ENCODE assay signal across 8 mouse cellular contexts in the genomic region with DNA sequence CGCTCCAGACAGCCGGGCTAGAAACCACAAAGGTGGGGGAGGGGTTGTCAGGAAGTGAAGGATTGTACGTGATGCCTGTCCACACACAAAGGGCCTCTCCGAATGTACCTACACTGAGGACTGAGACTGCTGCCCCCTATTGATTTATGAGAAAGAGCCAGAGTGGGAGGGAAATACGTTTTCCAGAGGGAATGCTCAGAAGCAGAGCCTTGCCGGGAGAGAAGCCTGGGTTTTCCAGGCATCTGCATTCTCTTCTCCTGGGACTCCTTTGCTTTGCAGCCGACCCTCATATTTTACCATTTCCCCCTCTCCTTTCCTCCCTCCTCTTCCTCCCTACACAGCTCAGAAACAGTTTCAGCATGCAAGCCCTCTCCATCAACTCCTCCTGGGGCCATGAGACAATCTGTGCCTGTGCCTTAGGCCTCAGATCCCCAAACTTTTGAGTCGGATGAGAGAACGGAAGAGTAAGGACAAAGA. TPM values are rescaled to one million over a fixed set of nuclear protein-coding genes. Genes with fewer than 3 reads are reported as not detected.
DNase-seq lines count a peak whose midpoint lies in the region; ATAC-seq lines count a peak whose summit lies in the region.

No protein-coding gene starts in this region.

- no peaks in the 10 kb centered on the region for H3K36me3 ChIP-seq in hindbrain, embryonic 11.5 days (ENCODE audit: control insufficient read depth, insufficient read depth, low read length)
- H3K36me3 ChIP-seq in hindbrain, embryonic 16.5 days (ENCODE audit: control insufficient read depth, insufficient read depth, low read length): no peaks in the 10 kb centered on the region
- no peaks in the 10 kb centered on the region for H3K36me3 ChIP-seq in limb, embryonic 10.5 days
- H3K36me3 ChIP-seq in neural tube, embryonic 11.5 days (ENCODE audit: control insufficient read depth, insufficient read depth, low read length): no peaks in the 10 kb centered on the region

- 0 out of 2 replicates have a peak overlapping the region, but pooled peaks have one; percentile 71 for H3K27ac ChIP-seq in hindbrain, embryonic 11.5 days (ENCODE audit: low read depth, low read length)
- H3K27ac ChIP-seq in hindbrain, embryonic 16.5 days (ENCODE audit: low read depth, low read length): no peak overlapping the region
- peak overlapping the region; percentile 88 for H3K27ac ChIP-seq in limb, embryonic 10.5 days
- peak overlapping the region; percentile 79 for H3K27ac ChIP-seq in neural tube, embryonic 11.5 days (ENCODE audit: low read depth, low read length)

- H3K9ac ChIP-seq in hindbrain, embryonic 11.5 days (ENCODE audit: low read depth, low read length): no peak overlapping the region; the same call in 1 of the 2 replicates
- H3K9ac ChIP-seq in hindbrain, embryonic 16.5 days (ENCODE audit: low read depth, low read length): no peak overlapping the region
- H3K9ac ChIP-seq in neural tube, embryonic 11.5 days (ENCODE audit: low read length): no peak overlapping the region; the same call in 1 of the 2 replicates

- H3K27me3 ChIP-seq in hindbrain, embryonic 11.5 days (ENCODE audit: control insufficient read depth, insufficient read depth, low read length): no peaks in the 10 kb centered on the region
- no peaks in the 10 kb centered on the region for H3K27me3 ChIP-seq in hindbrain, embryonic 16.5 days (replicated peaks; ENCODE audit: control insufficient read depth, insufficient read depth, low read length)
- 0 out of 2 replicates have a peak, but pooled peaks cover 16% of the 10 kb centered on the region for H3K27me3 ChIP-seq in limb, embryonic 10.5 days (ENCODE audit: low read depth, poor library complexity, severe bottlenecking)
- H3K27me3 ChIP-seq in neural tube, embryonic 11.5 days (ENCODE audit: control insufficient read depth, insufficient read depth, low read length): no peaks in the 10 kb centered on the region

- H3K9me3 ChIP-seq in hindbrain, embryonic 11.5 days (ENCODE audit: control insufficient read depth, low read length): no peaks in the 10 kb centered on the region
- H3K9me3 ChIP-seq in hindbrain, embryonic 16.5 days (ENCODE audit: control insufficient read depth, low read length): no peaks in the 10 kb centered on the region
- no peaks in the 10 kb centered on the region for H3K9me3 ChIP-seq in limb, embryonic 10.5 days (replicated peaks)
- H3K9me3 ChIP-seq in neural tube, embryonic 11.5 days (ENCODE audit: control insufficient read depth, low read length): no peaks in the 10 kb centered on the region

- intact Hi-C loops in gastrocnemius, postnatal 36 days (cut with DNase I): no loop called here

- H3K4me2 ChIP-seq in hindbrain, embryonic 11.5 days (replicated peaks; ENCODE audit: low read depth, low read length): peak overlapping the region; percentile 8
- no peak overlapping the region for H3K4me2 ChIP-seq in hindbrain, embryonic 16.5 days (ENCODE audit: low read length)
- H3K4me2 ChIP-seq in neural tube, embryonic 11.5 days (ENCODE audit: low read depth): peak overlapping the region; percentile 22; the same call in 1 of the 2 replicates

- H3K4me1 ChIP-seq in hindbrain, embryonic 11.5 days (replicated peaks; ENCODE audit: control insufficient read depth, insufficient read depth, low read length): no peaks in the 10 kb centered on the region
- H3K4me1 ChIP-seq in hindbrain, embryonic 16.5 days (ENCODE audit: control insufficient read depth, insufficient read depth, low read depth, low read length): no peaks in the 10 kb centered on the region; the same call in 1 of the 2 replicates
- H3K4me1 ChIP-seq in limb, embryonic 10.5 days: peaks cover 37% of the 10 kb centered on the region
- H3K4me1 ChIP-seq in neural tube, embryonic 11.5 days (ENCODE audit: control insufficient read depth, insufficient read depth, low read length): 0 out of 2 replicates have a peak, but pooled peaks cover 3% of the 10 kb centered on the region

- 28% methylated on average over 8 of the region's 9 CpGs for WGBS in hindbrain, embryonic 11.5 days
- 31% methylated on average over 9 of the region's 9 CpGs for WGBS in hindbrain, embryonic 16.5 days
- 20% methylated on average over 9 of the region's 9 CpGs for WGBS in limb, embryonic 10.5 days
- 21% methylated on average over 9 of the region's 9 CpGs for WGBS in neural tube, embryonic 11.5 days

- peak; percentile 71 for ATAC-seq in hindbrain, embryonic 11.5 days (ENCODE audit: low FRiP score)
- no peak; the same call in 1 of the 2 replicates for ATAC-seq in hindbrain, embryonic 16.5 days
- ATAC-seq in neural tube, embryonic 11.5 days (ENCODE audit: insufficient read depth, low FRiP score, low TSS enrichment): peak; percentile 78

- no peak overlapping the region for H3K4me3 ChIP-seq in hindbrain, embryonic 11.5 days (ENCODE audit: low read depth, low read length)
- H3K4me3 ChIP-seq in hindbrain, embryonic 16.5 days (ENCODE audit: low read length): no peak overlapping the region
- H3K4me3 ChIP-seq in limb, embryonic 10.5 days: peak overlapping the region; percentile 32
- no peak overlapping the region for H3K4me3 ChIP-seq in neural tube, embryonic 11.5 days (ENCODE audit: low read depth, low read length)

- peak; percentile 69 for DNase-seq in hindbrain, embryonic 11.5 days (ENCODE audit: low spot score)
- DNase-seq in embryo, embryonic 9.5 days (ENCODE audit: extremely low spot score): peak; percentile 61
- DNase-seq in limb, embryonic 10.5 days (ENCODE audit: low spot score): peak; percentile 50
- DNase-seq in neural tube, embryonic 11.5 days (ENCODE audit: low spot score): peak; percentile 63
- no peak for DNase-seq in ovary, postnatal 36 days (ENCODE audit: low spot score)
- no peak for DNase-seq in gastrocnemius, postnatal 36 days
- no peak for DNase-seq in layer of hippocampus, postnatal 25 days (ENCODE audit: extremely low spot score in 1 of 2, low spot score in 1 of 2)

RNA-seq across cellular contexts. Expression of a gene that starts 37.8 kb away (rescaled TPM):
- polyA plus RNA-seq in hindbrain, embryonic 11.5 days (2014; fragmentation: Nextera tagmentation; extraction: Ambion mirVana): 320 and 338 TPM in 2 replicates
- polyA plus RNA-seq in hindbrain, embryonic 16.5 days (2015; fragmentation: Nextera tagmentation; extraction: Ambion mirVana): 78.2 and 93.5 TPM in 2 replicates
- polyA plus RNA-seq in limb, embryonic 10.5 days (2016; fragmentation: Nextera tagmentation; extraction: Ambion mirVana): 1,000 and 1,116 TPM in 2 replicates
- 490 and 561 TPM in 2 replicates for polyA plus RNA-seq in neural tube, embryonic 11.5 days (2014; fragmentation: Nextera tagmentation; extraction: Ambion mirVana)
- 1 to 10 TPM; 7.9 to 9.2 TPM for total RNA-seq in gastrocnemius, postnatal 36 days (2021)
- total RNA-seq in layer of hippocampus, postnatal 25 days (2021): 1 to 10 TPM; 3.4 to 7.1 TPM

Comparison
In these comparisons a context has a peak if more than half of its experiments do, and no peak if none do; other contexts are left out.
1. DNase-seq: peak in hindbrain, embryonic 11.5 days (single experiment), embryo, embryonic 9.5 days (single experiment), limb, embryonic 10.5 days (single experiment) and neural tube, embryonic 11.5 days (single experiment); none in ovary, postnatal 36 days (single experiment), gastrocnemius, postnatal 36 days (0 of 2) and layer of hippocampus, postnatal 25 days (0 of 2).